Mouse (Mus musculus) G1E (cell line): ENCODE data around the gene Inpp5d.

Experiments
- CTCF ChIP-seq: IDR thresholded peaks from 2 replicates; pipeline ENCODE4 v1.5.1; 2012; ENCODE audit warnings: low read depth, low read length, inconsistent platforms, mixed read lengths
- GATA1 ChIP-seq: IDR thresholded peaks from 2 replicates; pipeline ENCODE4 v1.6.1; 2012; ENCODE audit warnings: borderline replicate concordance, low read length, inconsistent platforms, mixed read lengths
- POLR2AphosphoS5 ChIP-seq: IDR thresholded peaks from 2 replicates; pipeline ENCODE4 v1.6.1; 2012; ENCODE audit warnings: low read depth, low read length, inconsistent platforms; ENCODE audit not compliant: insufficient replicate concordance
- TAL1 ChIP-seq: conservative IDR thresholded peaks from 2 replicates; pipeline ENCODE4 v1.6.1; 2012; ENCODE audit warnings: low read depth, low read length, inconsistent platforms, mixed read lengths

DNA sequence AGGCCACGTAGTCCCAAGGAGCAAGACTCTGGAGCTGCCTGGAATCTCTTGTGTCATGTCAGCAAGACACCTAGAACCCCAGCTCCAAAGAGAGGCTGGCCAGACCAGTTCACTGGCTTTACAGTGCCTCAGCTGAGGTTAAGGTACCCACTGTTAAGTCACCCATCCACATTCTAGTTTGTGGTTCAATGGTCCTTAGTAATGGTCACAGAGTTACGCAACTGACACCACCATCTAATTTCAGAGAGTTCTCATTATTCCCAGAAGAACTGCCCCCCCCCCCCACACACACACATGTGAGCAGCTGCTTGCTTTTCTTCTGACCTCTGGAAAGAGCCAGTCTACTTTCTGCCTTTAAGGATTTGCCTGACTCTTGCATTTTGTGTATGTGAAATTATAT lies 4.7 kb downstream of the Inpp5d start:
- TF ChIP-seq CTCF (no peak), POLR2AphosphoS5 (no peak), TAL1 (no peak), GATA1 (no peak)
